Mouse (Mus musculus) kidney, postnatal 36 days (tissue): ENCODE results near the gene Slf2.
A peak's percentile ranks its signal among the peaks of the same experiment; 100 is the strongest.

Experiments
- DNase-seq, 2 experiments: peaks; one replicate each; pipeline ENCODE4 v3.0.0; 2021 to 2022; ENCODE audit warnings: mixed read lengths in 2 of 2

Slf2 gene

GRCm38 (mm10) chr19:44985159-44985988 lies 54.4 kb downstream of the Slf2 start:
- DNase-seq = peak; percentile 30 to 56

GRCm38 (mm10) chr19:44987004-44987403 lies 56.1 kb downstream of the Slf2 start:
- DNase-seq = no peak

GRCm38 (mm10) chr19:44987851-44988250 lies 56.9 kb downstream of the Slf2 start:
- no peak for DNase-seq

- no peak for DNase-seq
Measured at GRCm38 (mm10) chr19:44988321-44988720, 57.4 kb downstream of the Slf2 start.

- DNase-seq = peak; percentile 44 to 74
Measured at GRCm38 (mm10) chr19:44988831-44989566, 58.0 kb downstream of the Slf2 start, which contains the start of gene Sema4g. Gene Sema4g (plus strand): TSS chr19:44989101.

- peak; percentile 85 to 87 for DNase-seq
Measured at GRCm38 (mm10) chr19:44989567-44990495, 58.9 kb downstream of the Slf2 start.

GRCm38 (mm10) chr19:44991031-44991430 lies 60.1 kb downstream of the Slf2 start:
- DNase-seq = peak; percentile 31 to 66

- DNase-seq = peak in 1 of 2 experiments; percentile 32
Measured at GRCm38 (mm10) chr19:44992246-44992645, 61.3 kb downstream of the Slf2 start.

- no peak for DNase-seq
Measured at GRCm38 (mm10) chr19:44992712-44993111, 61.8 kb downstream of the Slf2 start.

- no peak for DNase-seq
Measured at GRCm38 (mm10) chr19:44997786-44998185, 66.8 kb downstream of the Slf2 start.

GRCm38 (mm10) chr19:44999647-45000046 lies 68.7 kb downstream of the Slf2 start:
- no peak for DNase-seq

GRCm38 (mm10) chr19:45002301-45002700 lies 71.3 kb downstream of the Slf2 start:
- DNase-seq = peak in 1 of 2 experiments; percentile 50

GRCm38 (mm10) chr19:45003740-45004516 lies 73.0 kb downstream of the Slf2 start:
- DNase-seq = no peak

- DNase-seq = peak; percentile 81 to 90
Measured at GRCm38 (mm10) chr19:45005444-45005843, 74.5 kb downstream of the Slf2 start, which contains the start of gene Twnk. Gene Twnk (plus strand): TSS chr19:45005663.

- peak; percentile 97 to 99 for DNase-seq
Measured at GRCm38 (mm10) chr19:45005957-45006712, 75.2 kb downstream of the Slf2 start, which contains the start of gene Mrpl43. Gene Mrpl43 (minus strand): TSS chr19:45006442.

GRCm38 (mm10) chr19:45007021-45007420 lies 76.1 kb downstream of the Slf2 start:
- DNase-seq = no peak

- peak; percentile 88 to 89 for DNase-seq
Measured at GRCm38 (mm10) chr19:45007425-45008191, 76.7 kb downstream of the Slf2 start.

- no peak for DNase-seq
Measured at GRCm38 (mm10) chr19:45010646-45011045, 79.7 kb downstream of the Slf2 start.

GRCm38 (mm10) chr19:45012219-45012618 lies 81.3 kb downstream of the Slf2 start:
- no peak for DNase-seq

- peak; percentile 43 to 50 for DNase-seq
Measured at GRCm38 (mm10) chr19:45012636-45013035, 81.7 kb downstream of the Slf2 start.
